Mouse (Mus musculus): ENCODE measurements around the gene Rcor3. TPM values are rescaled to one million over a fixed set of nuclear protein-coding genes. Genes with fewer than 3 reads are reported as not detected.
A peak's percentile ranks its signal among the peaks of the same experiment; 100 is the strongest.

Gene Rcor3
- polyA plus RNA-seq, 1 experiment from 2014 or later, result 14.8 TPM

GRCm38 (mm10) chr1:192090689-192091567, 46.9 kb downstream of the Rcor3 start:
- Histone ChIP-seq H3K4me1 (replicated peaks; ENCODE audit: control insufficient read depth, insufficient read depth, low read length) (peaks cover 15% of the 10 kb centered on the region), H3K27ac (ENCODE audit: low read depth, low read length) (no peak overlapping the region), H3K9me3 (ENCODE audit: control insufficient read depth, low read length) (no peaks in the 10 kb centered on the region), H3K4me2 (peak overlapping the region; percentile 92), H3K36me3 (ENCODE audit: control insufficient read depth, insufficient read depth, low read length) (no peaks in the 10 kb centered on the region), H3K4me3 (ENCODE audit: low read depth, low read length) (peak overlapping the region; percentile 68), H3K27me3 (replicated peaks; ENCODE audit: control insufficient read depth, insufficient read depth, low read length) (no peaks in the 10 kb centered on the region), H3K9ac (ENCODE audit: low read depth, low read length) (peak overlapping the region; percentile 25; the same call in 1 of the 2 replicates)
- ATAC-seq (replicated peaks; ENCODE audit: low FRiP score), result no peak
- 68% methylated on average over 11 of the region's 11 CpGs for WGBS
- no peak for DNase-seq (ENCODE audit: low spot score)

- ATAC-seq (replicated peaks; ENCODE audit: low FRiP score) (no peak), DNase-seq (ENCODE audit: low spot score) (no peak)
- no peak overlapping the region for H3K27ac ChIP-seq (ENCODE audit: low read depth, low read length)
- 76% methylated on average over 3 of the region's 3 CpGs for WGBS
- H3K4me3 ChIP-seq (ENCODE audit: low read depth, low read length), result no peak overlapping the region
- H3K9me3 ChIP-seq (ENCODE audit: control insufficient read depth, low read length), result no peaks in the 10 kb centered on the region
- no peaks in the 10 kb centered on the region for H3K36me3 ChIP-seq (ENCODE audit: control insufficient read depth, insufficient read depth, low read length)
- peaks cover 15% of the 10 kb centered on the region for H3K4me1 ChIP-seq (replicated peaks; ENCODE audit: control insufficient read depth, insufficient read depth, low read length)
- H3K4me2 ChIP-seq, result peak overlapping the region; percentile 92
- no peaks in the 10 kb centered on the region for H3K27me3 ChIP-seq (replicated peaks; ENCODE audit: control insufficient read depth, insufficient read depth, low read length)
- H3K9ac ChIP-seq (ENCODE audit: low read depth, low read length), result no peak overlapping the region
Measured at GRCm38 (mm10) chr1:192090281-192090680, 47.6 kb downstream of the Rcor3 start.

GRCm38 (mm10) chr1:192089208-192090166, 48.4 kb downstream of the Rcor3 start:
- no peak for ATAC-seq (replicated peaks; ENCODE audit: low FRiP score)
- no peak overlapping the region for H3K4me3 ChIP-seq (ENCODE audit: low read depth, low read length)
- no peaks in the 10 kb centered on the region for H3K9me3 ChIP-seq (ENCODE audit: control insufficient read depth, low read length)
- H3K27ac ChIP-seq (ENCODE audit: low read depth, low read length), result no peak overlapping the region
- no peaks in the 10 kb centered on the region for H3K27me3 ChIP-seq (replicated peaks; ENCODE audit: control insufficient read depth, insufficient read depth, low read length)
- no peak for DNase-seq (ENCODE audit: low spot score)
- no peaks in the 10 kb centered on the region for H3K36me3 ChIP-seq (ENCODE audit: control insufficient read depth, insufficient read depth, low read length)
- 0 out of 2 replicates have a peak overlapping the region, but pooled peaks have one; percentile 92 for H3K4me2 ChIP-seq
- no peak overlapping the region for H3K9ac ChIP-seq (ENCODE audit: low read depth, low read length)
- H3K4me1 ChIP-seq (replicated peaks; ENCODE audit: control insufficient read depth, insufficient read depth, low read length), result peaks cover 15% of the 10 kb centered on the region
- WGBS, result 74% methylated on average over 9 of the region's 9 CpGs

GRCm38 (mm10) chr1:192088011-192088410, 49.9 kb downstream of the Rcor3 start:
- no peak for DNase-seq (ENCODE audit: low spot score)
- WGBS, result 81% methylated on average over 4 of the region's 4 CpGs

GRCm38 (mm10) chr1:192087098-192087497, 50.8 kb downstream of the Rcor3 start:
- 77% methylated on average over 4 of the region's 4 CpGs for WGBS
- H3K36me3 ChIP-seq (ENCODE audit: control insufficient read depth, insufficient read depth, low read length), result no peaks in the 10 kb centered on the region
- no peaks in the 10 kb centered on the region for H3K9me3 ChIP-seq (ENCODE audit: control insufficient read depth, low read length)
- peaks cover 15% of the 10 kb centered on the region for H3K4me1 ChIP-seq (replicated peaks; ENCODE audit: control insufficient read depth, insufficient read depth, low read length)
- H3K27ac ChIP-seq (ENCODE audit: low read depth, low read length), result no peak overlapping the region
- ATAC-seq (replicated peaks; ENCODE audit: low FRiP score), result no peak
- H3K27me3 ChIP-seq (replicated peaks; ENCODE audit: control insufficient read depth, insufficient read depth, low read length), result no peaks in the 10 kb centered on the region
- no peak overlapping the region for H3K4me2 ChIP-seq
- H3K9ac ChIP-seq (ENCODE audit: low read depth, low read length), result no peak overlapping the region
- H3K4me3 ChIP-seq (ENCODE audit: low read depth, low read length), result no peak overlapping the region
- no peak for DNase-seq (ENCODE audit: low spot score)

More at GRCm38 (mm10) chr1:192088011-192088410, 49.9 kb downstream of the Rcor3 start:
- H3K4me2 ChIP-seq, result no peak overlapping the region
- H3K9ac ChIP-seq (ENCODE audit: low read depth, low read length), result no peak overlapping the region
- no peaks in the 10 kb centered on the region for H3K27me3 ChIP-seq (replicated peaks; ENCODE audit: control insufficient read depth, insufficient read depth, low read length)
- no peak for ATAC-seq (replicated peaks; ENCODE audit: low FRiP score)
- no peak overlapping the region for H3K4me3 ChIP-seq (ENCODE audit: low read depth, low read length)
- H3K9me3 ChIP-seq (ENCODE audit: control insufficient read depth, low read length), result no peaks in the 10 kb centered on the region
- no peak overlapping the region for H3K27ac ChIP-seq (ENCODE audit: low read depth, low read length)
- peaks cover 15% of the 10 kb centered on the region for H3K4me1 ChIP-seq (replicated peaks; ENCODE audit: control insufficient read depth, insufficient read depth, low read length)
- no peaks in the 10 kb centered on the region for H3K36me3 ChIP-seq (ENCODE audit: control insufficient read depth, insufficient read depth, low read length)

GRCm38 (mm10) chr1:192086279-192087037, 51.4 kb downstream of the Rcor3 start:
- Histone ChIP-seq H3K27ac (ENCODE audit: low read depth, low read length) (no peak overlapping the region), H3K4me2 (no peak overlapping the region)
- 83% methylated on average over 12 of the region's 12 CpGs for WGBS

GRCm38 (mm10) chr1:192085218-192085617, 52.6 kb downstream of the Rcor3 start:
- Histone ChIP-seq H3K9ac (ENCODE audit: low read depth, low read length) (no peak overlapping the region), H3K9me3 (ENCODE audit: control insufficient read depth, low read length) (peaks cover 12% of the 10 kb centered on the region), H3K4me2 (no peak overlapping the region), H3K27me3 (replicated peaks; ENCODE audit: control insufficient read depth, insufficient read depth, low read length) (no peaks in the 10 kb centered on the region), H3K27ac (ENCODE audit: low read depth, low read length) (no peak overlapping the region), H3K4me3 (ENCODE audit: low read depth, low read length) (no peak overlapping the region), H3K36me3 (ENCODE audit: control insufficient read depth, insufficient read depth, low read length) (peaks cover 6% of the 10 kb centered on the region; the same call in 1 of the 2 replicates), H3K4me1 (replicated peaks; ENCODE audit: control insufficient read depth, insufficient read depth, low read length) (peaks cover under 1% of the 10 kb centered on the region; the same call in 1 of the 2 replicates)
- no peak for ATAC-seq (replicated peaks; ENCODE audit: low FRiP score)
- WGBS, result 92% methylated on average over 10 of the region's 10 CpGs
- DNase-seq (ENCODE audit: low spot score), result no peak

More at GRCm38 (mm10) chr1:192086279-192087037, 51.4 kb downstream of the Rcor3 start:
- Histone ChIP-seq H3K9me3 (ENCODE audit: control insufficient read depth, low read length) (peaks cover 4% of the 10 kb centered on the region; the same call in 1 of the 2 replicates), H3K36me3 (ENCODE audit: control insufficient read depth, insufficient read depth, low read length) (peaks cover 2% of the 10 kb centered on the region; the same call in 1 of the 2 replicates), H3K27me3 (replicated peaks; ENCODE audit: control insufficient read depth, insufficient read depth, low read length) (no peaks in the 10 kb centered on the region), H3K9ac (ENCODE audit: low read depth, low read length) (no peak overlapping the region), H3K4me3 (ENCODE audit: low read depth, low read length) (no peak overlapping the region), H3K4me1 (replicated peaks; ENCODE audit: control insufficient read depth, insufficient read depth, low read length) (peaks cover 12% of the 10 kb centered on the region)
- ATAC-seq (replicated peaks; ENCODE audit: low FRiP score), result no peak
- DNase-seq (ENCODE audit: low spot score), result no peak

- H3K36me3 ChIP-seq (ENCODE audit: control insufficient read depth, insufficient read depth, low read length), result peaks cover 6% of the 10 kb centered on the region; the same call in 1 of the 2 replicates
- H3K4me2 ChIP-seq, result no peak overlapping the region
- no peak overlapping the region for H3K9ac ChIP-seq (ENCODE audit: low read depth, low read length)
- peaks cover 9% of the 10 kb centered on the region for H3K4me1 ChIP-seq (replicated peaks; ENCODE audit: control insufficient read depth, insufficient read depth, low read length)
- H3K27ac ChIP-seq (ENCODE audit: low read depth, low read length), result no peak overlapping the region
- ATAC-seq (replicated peaks; ENCODE audit: low FRiP score) (no peak), DNase-seq (ENCODE audit: low spot score) (no peak)
- H3K4me3 ChIP-seq (ENCODE audit: low read depth, low read length), result no peak overlapping the region
- peaks cover 12% of the 10 kb centered on the region for H3K9me3 ChIP-seq (ENCODE audit: control insufficient read depth, low read length)
- WGBS, result 91% methylated on average over 1 of the region's 1 CpGs
- H3K27me3 ChIP-seq (replicated peaks; ENCODE audit: control insufficient read depth, insufficient read depth, low read length), result no peaks in the 10 kb centered on the region
Measured at GRCm38 (mm10) chr1:192082646-192083045, 55.2 kb downstream of the Rcor3 start.
